Comparison of ENCODE assay signal across 1 mouse cellular context in genomic region chr10:79538873-79539272, GRCm38 (mm10).
TF ChIP-seq lines count a peak whose summit lies in the region.

No protein-coding gene starts in this region.

TF ChIP-seq in CH12.LX, 34 proteins besides CTCF, POLR2A, EP300 and RAD21:
- TF ChIP-seq SIN3A (IDR thresholded peaks at IDR 0.05; ENCODE audit: low read length) (no peak), TCF12 (IDR thresholded peaks at IDR 0.05; ENCODE audit: low read depth, low read length) (no peak), ZMIZ1 (IDR thresholded peaks at IDR 0.05; ENCODE audit: low read depth, low read length) (no peak), ZC3H11A (IDR thresholded peaks at IDR 0.05; ENCODE audit: low read depth, low read length) (no peak), POLR2AphosphoS2 (IDR thresholded peaks at IDR 0.05; ENCODE audit: low read depth, low read length) (no peak), MEF2A (IDR thresholded peaks at IDR 0.05; ENCODE audit: borderline replicate concordance, low read depth, low read length) (no peak), ZKSCAN1 (IDR thresholded peaks at IDR 0.05; ENCODE audit: borderline replicate concordance, low read depth, low read length) (no peak), TBP (conservative IDR thresholded peaks at IDR 0.05; ENCODE audit: low read depth, low read length) (no peak), CHD2 (IDR thresholded peaks at IDR 0.05; ENCODE audit: low read length) (no peak), ETS1 (conservative IDR thresholded peaks at IDR 0.05; ENCODE audit: low read depth, low read length) (no peak), KAT2A (IDR thresholded peaks at IDR 0.05; ENCODE audit: insufficient replicate concordance, low read length) (no peak), USF1 (IDR thresholded peaks at IDR 0.05; ENCODE audit: low read depth, low read length) (no peak), MAX (IDR thresholded peaks at IDR 0.05; ENCODE audit: low read length) (no peak), BHLHE40 (IDR thresholded peaks at IDR 0.05; ENCODE audit: low read depth, low read length) (no peak), HCFC1 (IDR thresholded peaks at IDR 0.05; ENCODE audit: low read depth, low read length) (no peak), RCOR1 (conservative IDR thresholded peaks at IDR 0.05; ENCODE audit: low read depth, low read length) (no peak), ELF1 (IDR thresholded peaks at IDR 0.05; ENCODE audit: low read depth, low read length) (no peak), PAX5 (IDR thresholded peaks at IDR 0.05; ENCODE audit: low read length) (no peak), E2F4 (IDR thresholded peaks at IDR 0.05; ENCODE audit: insufficient replicate concordance, low read depth, low read length) (no peak)
